Mouse (Mus musculus) cerebellum, adult 2 months (tissue): ENCODE results near the gene Gm45785.
A peak's percentile ranks its signal among the peaks of the same experiment; 100 is the strongest.

Source experiments
- CTCF ChIP-seq: fragments of 200-500 bp; IDR thresholded peaks from 2 replicates; pipeline ENCODE4 v1.5.1; 2011; ENCODE audit warnings: low read depth, mild to moderate bottlenecking, control low read depth, low read length, moderate library complexity, borderline replicate concordance; ENCODE audit not compliant: insufficient read depth
- POLR2A ChIP-seq: fragments of 200-500 bp; IDR thresholded peaks from 2 replicates; pipeline ENCODE4 v1.6.1; 2011; ENCODE audit warnings: low read length, control low read depth, borderline replicate concordance; ENCODE audit not compliant: insufficient read depth

DNA sequence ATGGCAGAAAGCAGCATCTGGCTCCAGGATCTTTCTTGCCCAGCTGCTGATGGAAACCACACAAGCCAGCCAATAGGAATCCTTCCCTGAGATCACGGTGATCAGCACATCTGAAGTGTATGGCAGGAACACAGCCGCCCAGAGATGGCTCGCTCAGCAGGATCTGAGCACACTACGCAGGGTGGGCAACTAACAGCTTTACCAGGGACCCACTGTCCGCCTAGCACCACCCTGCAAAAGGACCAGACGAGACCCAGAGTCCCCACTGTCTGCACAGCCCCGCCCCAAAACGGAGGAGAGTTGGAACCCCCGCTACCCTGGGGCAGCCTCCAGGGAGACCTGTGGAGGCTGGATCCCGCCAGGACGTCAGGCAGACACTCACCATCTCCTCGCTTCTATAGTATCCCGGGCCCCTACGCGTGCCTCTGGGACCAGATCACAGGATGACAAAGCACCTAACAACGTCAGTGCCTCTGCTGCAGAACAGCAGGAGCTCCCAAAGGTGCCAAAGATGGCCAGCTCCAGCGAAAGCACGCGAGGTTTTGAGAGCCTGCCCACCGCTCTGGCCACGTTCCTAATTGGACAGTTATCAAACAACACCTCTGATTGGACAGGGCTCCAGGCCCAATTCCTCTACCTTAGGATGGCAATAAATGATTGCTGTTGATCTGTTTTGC is 34.3 kb downstream of the Gm45785 start, which contains the start of gene Zfp941:
- TF ChIP-seq POLR2A (peak; percentile 22; the same call in 1 of the 2 replicates), CTCF (no peak)
